Mouse (Mus musculus) hindbrain, embryonic 13.5 days (tissue): Measurements from ENCODE around the gene Tmem131l. TPM values are rescaled to one million over a fixed set of nuclear protein-coding genes. Genes with fewer than 3 reads are reported as not detected.

Source experiments
- ATAC-seq: fragments of 200-750 bp; cut with Nextera tagmentation; 2 replicates; pipeline ENCODE4 v1.8.0; 2017; ENCODE audit warnings: moderate TSS enrichment; ENCODE audit not compliant: low FRiP score
- H3K27ac ChIP-seq: fragments of 300-500 bp; sonication (generic); 2 replicates; pipeline ENCODE4 v1.5.1; 2015; ENCODE audit warnings: inconsistent platforms, mild to moderate bottlenecking, moderate library complexity
- H3K27me3 ChIP-seq: fragments of 300-500 bp; sonication (generic); 2 replicates; pipeline ENCODE4 v1.6.1; 2015; ENCODE audit warnings: mild to moderate bottlenecking, inconsistent platforms
- H3K36me3 ChIP-seq: fragments of 300-500 bp; sonication (generic); 2 replicates; pipeline ENCODE4 v1.6.1; 2015; ENCODE audit warnings: mild to moderate bottlenecking, inconsistent platforms
- H3K4me1 ChIP-seq: fragments of 300-500 bp; sonication (generic); replicated peaks from 2 replicates; pipeline ENCODE4 v1.6.1; 2015; ENCODE audit warnings: inconsistent platforms
- H3K4me2 ChIP-seq: fragments of 300-500 bp; sonication (generic); 2 replicates; pipeline ENCODE4 v1.6.1; 2015; ENCODE audit warnings: inconsistent platforms, mild to moderate bottlenecking, moderate library complexity
- H3K4me3 ChIP-seq: fragments of 300-500 bp; sonication (generic); 2 replicates; pipeline ENCODE4 v1.5.1; 2015; ENCODE audit warnings: mild to moderate bottlenecking, inconsistent platforms
- H3K9ac ChIP-seq: fragments of 300-500 bp; sonication (generic); 2 replicates; pipeline ENCODE4 v1.6.1; 2015; ENCODE audit warnings: mild to moderate bottlenecking, inconsistent platforms
- H3K9me3 ChIP-seq: fragments of 300-500 bp; sonication (generic); 2 replicates; pipeline ENCODE4 v1.6.1; 2016; ENCODE audit warnings: inconsistent platforms
- WGBS: fragments of 180-500 bp; shearing (Covaris S2); methylation state at CpG from one replicate; pipeline ENCODE4 v1.1.7; 2015; 5-methylcytosine and 5-hydroxymethylcytosine counted together
- polyA plus RNA-seq: library from polyadenylated mRNA; unstranded; fragments of >200 nt; fragmentation: Nextera tagmentation; extraction: Ambion mirVana; gene quantifications from 2 replicates; pipeline ENCODE4 v1.2.1, GENCODE M21; 2015

Tmem131l gene
- polyA plus RNA-seq, 1 experiment from 2014 or later = 75.8 TPM

GRCm38 (mm10) chr3:83859595-83859994 lies 180.4 kb downstream of the Tmem131l start:
- H3K27ac ChIP-seq = no peak overlapping the region
- no peak overlapping the region for H3K4me3 ChIP-seq
- no peaks in the 10 kb centered on the region for H3K4me1 ChIP-seq
- 92% methylated on average over 7 of the region's 7 CpGs for WGBS
- no peaks in the 10 kb centered on the region for H3K27me3 ChIP-seq
- ATAC-seq = no peak
- no peak overlapping the region for H3K4me2 ChIP-seq
- H3K9me3 ChIP-seq = no peaks in the 10 kb centered on the region
- H3K36me3 ChIP-seq = no peaks in the 10 kb centered on the region
- no peak overlapping the region for H3K9ac ChIP-seq

- Histone ChIP-seq H3K9ac (no peak overlapping the region), H3K36me3 (no peaks in the 10 kb centered on the region), H3K4me1 (no peaks in the 10 kb centered on the region), H3K27me3 (no peaks in the 10 kb centered on the region), H3K4me2 (no peak overlapping the region), H3K9me3 (no peaks in the 10 kb centered on the region), H3K4me3 (no peak overlapping the region), H3K27ac (no peak overlapping the region)
- ATAC-seq = no peak
- WGBS = 73% methylated on average over 3 of the region's 3 CpGs
Measured at GRCm38 (mm10) chr3:83859071-83859470, 180.9 kb downstream of the Tmem131l start.

- no peaks in the 10 kb centered on the region for H3K27me3 ChIP-seq
- no peak overlapping the region for H3K4me3 ChIP-seq
- H3K36me3 ChIP-seq = no peaks in the 10 kb centered on the region
- H3K9me3 ChIP-seq = no peaks in the 10 kb centered on the region
- no peak overlapping the region for H3K9ac ChIP-seq
- H3K27ac ChIP-seq = no peak overlapping the region
- H3K4me2 ChIP-seq = no peak overlapping the region
- WGBS = 96% methylated on average over 13 of the region's 13 CpGs
- no peaks in the 10 kb centered on the region for H3K4me1 ChIP-seq
- ATAC-seq = no peak
Measured at GRCm38 (mm10) chr3:83857621-83858020, 182.4 kb downstream of the Tmem131l start.

GRCm38 (mm10) chr3:83855643-83856042 lies 184.3 kb downstream of the Tmem131l start:
- Histone ChIP-seq H3K27me3 (no peaks in the 10 kb centered on the region), H3K27ac (no peak overlapping the region), H3K4me2 (no peak overlapping the region), H3K4me3 (no peak overlapping the region), H3K4me1 (no peaks in the 10 kb centered on the region), H3K9me3 (no peaks in the 10 kb centered on the region), H3K9ac (no peak overlapping the region), H3K36me3 (no peaks in the 10 kb centered on the region)
- no peak for ATAC-seq
- WGBS = 90% methylated on average over 5 of the region's 5 CpGs

- H3K9me3 ChIP-seq = no peaks in the 10 kb centered on the region
- 93% methylated on average over 2 of the region's 2 CpGs for WGBS
- peaks cover 7% of the 10 kb centered on the region; the same call in 1 of the 2 replicates for H3K27me3 ChIP-seq
- H3K4me3 ChIP-seq = no peak overlapping the region
- no peaks in the 10 kb centered on the region for H3K4me1 ChIP-seq
- no peaks in the 10 kb centered on the region for H3K36me3 ChIP-seq
- H3K27ac ChIP-seq = no peak overlapping the region
- no peak overlapping the region for H3K4me2 ChIP-seq
- H3K9ac ChIP-seq = no peak overlapping the region
- ATAC-seq = no peak
Measured at GRCm38 (mm10) chr3:83849341-83849740, 190.6 kb downstream of the Tmem131l start.

Other genes with a start within 250 kb of the Tmem131l start
- gene Tlr2, start 198.4 kb downstream of the Tmem131l start, polyA plus RNA-seq = 1.1 and 1.2 TPM in 2 replicates
- gene Mnd1, start 115.6 kb upstream of the Tmem131l start, polyA plus RNA-seq = 2.6 and 2.8 TPM in 2 replicates
- 2.9 and 3.3 TPM in 2 replicates for gene Gm6525, start 133.9 kb upstream of the Tmem131l start, polyA plus RNA-seq